Mouse (Mus musculus) liver, embryonic 18 days (tissue): Measurements from ENCODE around the gene Gm6040. TPM values are rescaled to one million over a fixed set of nuclear protein-coding genes. Genes with fewer than 3 reads are reported as not detected.

Experiments used
- polyA plus RNA-seq: library from polyadenylated mRNA; depleted of rRNA; stranded (reverse); fragments of >200 nt; gene quantifications from 2 replicates; pipeline ENCODE4 v1.2.3, GENCODE M21; 2012; rRNA removed

Gm6040 gene
- polyA plus RNA-seq: not detected in 2 replicates

GRCm38 (mm10) chr8:20921971-20922370 is at the start of gene Gm6040:
Gm6040 (minus strand) TSS chr8:20922071.

GRCm38 (mm10) chr8:20944610-20945009 is 22.7 kb upstream of the Gm6040 start, which contains the start of gene AY761185:
AY761185 (minus strand) TSS chr8:20944710.

GRCm38 (mm10) chr8:20902527-20902926 is 19.3 kb downstream of the Gm6040 start, which contains the start of gene Gm15056:
Gm15056 (minus strand) TSS chr8:20902627.

GRCm38 (mm10) chr8:20892369-20892768 is 29.5 kb downstream of the Gm6040 start, which contains the start of gene Defb33:
Defb33 (plus strand) TSS chr8:20892669.

Other genes with a start within 250 kb of the Gm6040 start
- gene Defb33, start 29.4 kb downstream of the Gm6040 start, polyA plus RNA-seq: not detected in 2 replicates
- gene Gm15056, start 19.4 kb downstream of the Gm6040 start, polyA plus RNA-seq: not detected in 2 replicates
- gene AY761185, start 22.6 kb upstream of the Gm6040 start, polyA plus RNA-seq: not detected in 2 replicates
- gene Defa21, start 103.5 kb upstream of the Gm6040 start, polyA plus RNA-seq: not detected in 2 replicates
- not detected in 2 replicates for gene Defa23, start 133.0 kb upstream of the Gm6040 start, polyA plus RNA-seq
- not detected in 2 replicates for gene Defa35, start 143.0 kb upstream of the Gm6040 start, polyA plus RNA-seq
- gene Defa25, start 162.4 kb upstream of the Gm6040 start, polyA plus RNA-seq: not detected in 2 replicates
- not detected in 2 replicates for gene Gm14851, start 174.0 kb upstream of the Gm6040 start, polyA plus RNA-seq
- gene Defa30, start 212.6 kb upstream of the Gm6040 start, polyA plus RNA-seq: not detected in 2 replicates
- gene Defa22, start 240.2 kb upstream of the Gm6040 start, polyA plus RNA-seq: not detected in 2 replicates